Mouse (Mus musculus): Measurements from ENCODE around the gene Celf2.
"Not testable (repeated sequence)": the region's sequence is repeated elsewhere in the genome, so short reads cannot be mapped to it uniquely, and the experiment has no call there.

The Celf2 gene

DNA sequence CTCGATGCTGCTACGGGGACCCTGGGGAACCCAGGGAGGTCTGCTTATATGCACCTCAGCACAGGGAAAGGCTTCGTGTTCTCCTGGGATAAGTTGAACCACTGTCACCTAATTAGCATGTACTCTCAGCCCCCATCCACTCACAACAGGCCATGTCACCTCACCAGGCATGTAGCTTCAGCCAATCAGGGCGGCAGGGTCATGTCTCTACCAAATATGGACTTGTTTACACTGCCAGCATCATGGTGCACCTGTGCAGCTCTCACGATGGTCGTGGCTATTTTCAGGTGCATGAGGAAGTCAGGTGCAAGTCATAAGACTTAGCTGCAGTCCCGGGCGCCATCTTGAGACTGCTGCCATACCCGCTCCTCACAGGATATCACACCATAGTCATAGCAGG, at the start of gene Celf2:
Gene Celf2 (minus strand): TSS at position 101 of the 400 bp plus-strand sequence.
- not testable (repeated sequence) for DNase-seq (ENCODE audit: low read depth, low spot score)

GRCm38 (mm10) chr2:7555144-7555892, 46.0 kb upstream of the Celf2 start:
- no peak for DNase-seq (ENCODE audit: low read depth, low spot score)

GRCm38 (mm10) chr2:7554601-7555000, 45.2 kb upstream of the Celf2 start:
- no peak for DNase-seq (ENCODE audit: low read depth, low spot score)

GRCm38 (mm10) chr2:7552887-7553286, 43.5 kb upstream of the Celf2 start:
- DNase-seq (ENCODE audit: low read depth, low spot score): no peak

GRCm38 (mm10) chr2:7548886-7549285, 39.5 kb upstream of the Celf2 start:
- no peak for DNase-seq (ENCODE audit: low read depth, low spot score)

DNA sequence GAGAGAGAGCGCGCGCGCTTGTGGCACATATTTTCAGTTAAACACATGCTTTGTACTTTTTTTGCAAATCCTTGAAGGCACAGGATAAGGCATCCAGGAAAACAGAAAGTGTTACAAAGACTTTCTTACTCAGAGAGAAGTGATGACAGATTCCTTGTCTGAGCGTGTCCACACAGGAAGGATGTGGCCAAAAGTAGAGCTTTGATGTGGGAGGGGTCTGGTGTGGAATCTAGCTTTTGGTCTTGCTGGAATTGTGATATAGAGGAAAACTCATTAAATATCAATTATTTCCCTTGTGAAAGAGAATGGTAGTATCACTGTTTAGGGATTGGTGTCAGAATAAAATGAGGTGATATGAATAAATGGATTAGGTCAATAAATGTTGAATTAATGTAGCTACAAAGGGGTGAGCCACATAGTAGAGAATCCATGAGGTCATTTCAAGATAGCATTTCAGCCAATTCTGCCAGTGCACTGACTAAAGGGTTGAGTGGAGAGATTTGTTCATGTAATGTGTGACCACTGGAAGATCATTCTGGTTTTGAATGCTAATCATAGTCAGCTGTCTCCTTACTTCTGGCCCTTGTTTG, 25.3 kb upstream of the Celf2 start:
- DNase-seq (ENCODE audit: low read depth, low spot score): no peak

- DNase-seq (ENCODE audit: low read depth, low spot score): no peak
Measured at GRCm38 (mm10) chr2:7534195-7534594, 24.8 kb upstream of the Celf2 start.

- peak; percentile 49 for DNase-seq (ENCODE audit: low read depth, low spot score)
Measured at GRCm38 (mm10) chr2:7531185-7531960, 22.0 kb upstream of the Celf2 start.

DNA sequence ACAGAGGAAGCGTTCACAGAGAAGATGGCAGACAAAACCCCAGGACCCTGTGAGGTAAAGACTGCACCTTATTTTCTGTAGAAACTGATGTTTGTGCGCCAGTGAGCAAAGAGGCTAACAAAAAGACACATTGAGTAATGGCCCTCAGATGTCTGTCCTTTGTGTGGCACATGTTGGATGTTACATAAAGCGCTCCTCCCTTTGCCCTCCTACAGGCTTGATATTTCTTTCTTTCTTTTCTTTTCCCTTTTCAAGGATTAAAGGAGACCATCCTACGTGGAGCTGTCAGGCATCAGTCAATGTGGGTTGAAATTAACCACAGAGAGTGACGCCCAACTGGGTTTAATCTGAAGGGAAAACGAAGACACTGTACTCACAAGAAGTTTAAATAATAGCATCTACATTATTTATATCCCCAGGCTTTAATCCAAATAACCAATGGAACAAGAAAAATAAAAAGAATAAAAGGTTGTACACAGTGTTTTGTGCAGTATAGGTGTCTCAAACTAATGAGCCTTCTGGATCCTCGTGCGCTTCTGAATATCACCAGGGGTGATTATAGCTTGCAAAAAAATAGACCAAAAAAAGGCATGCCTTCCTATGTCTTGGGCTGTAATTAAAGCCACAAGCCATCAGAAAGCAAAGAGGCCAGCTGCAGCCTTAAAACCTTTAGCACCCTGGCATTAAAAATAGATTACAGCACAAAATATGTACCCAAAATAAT, 21.3 kb upstream of the Celf2 start:
- no peak for DNase-seq (ENCODE audit: low read depth, low spot score)

DNA sequence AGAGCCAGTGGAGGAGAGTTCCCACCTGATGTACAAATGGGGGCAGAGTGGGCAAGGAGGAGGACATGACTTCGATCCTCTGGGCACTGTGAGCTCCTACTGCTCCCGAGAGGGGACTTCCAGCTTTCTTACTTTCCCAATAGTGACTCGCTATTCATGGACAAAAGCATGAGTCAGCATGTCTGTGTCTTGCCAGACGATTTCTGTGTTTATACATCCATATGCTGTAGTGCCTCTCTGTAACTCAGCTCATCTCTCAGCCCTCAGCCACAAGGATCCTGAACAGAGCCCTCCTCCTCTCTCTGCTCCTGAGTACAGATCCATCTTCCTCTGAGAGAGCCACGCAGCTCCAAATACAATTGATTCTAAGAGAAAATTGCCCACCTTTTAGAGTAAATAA, 20.3 kb upstream of the Celf2 start:
- DNase-seq (ENCODE audit: low read depth, low spot score): no peak

GRCm38 (mm10) chr2:7526696-7527095, 17.3 kb upstream of the Celf2 start:
- DNase-seq (ENCODE audit: low read depth, low spot score): no peak

- DNase-seq (ENCODE audit: low read depth, low spot score): no peak
Measured at GRCm38 (mm10) chr2:7519473-7519872, 10.1 kb upstream of the Celf2 start.

- no peak for DNase-seq (ENCODE audit: low read depth, low spot score)
Measured at GRCm38 (mm10) chr2:7493420-7493819, 15.9 kb downstream of the Celf2 start.

- DNase-seq (ENCODE audit: low read depth, low spot score): no peak
Measured at GRCm38 (mm10) chr2:7484974-7485373, 24.4 kb downstream of the Celf2 start.

GRCm38 (mm10) chr2:7482062-7482461, 27.3 kb downstream of the Celf2 start:
- DNase-seq (ENCODE audit: low read depth, low spot score): no peak

GRCm38 (mm10) chr2:7460329-7461056, 48.9 kb downstream of the Celf2 start:
- DNase-seq (ENCODE audit: low read depth, low spot score): no peak

DNA sequence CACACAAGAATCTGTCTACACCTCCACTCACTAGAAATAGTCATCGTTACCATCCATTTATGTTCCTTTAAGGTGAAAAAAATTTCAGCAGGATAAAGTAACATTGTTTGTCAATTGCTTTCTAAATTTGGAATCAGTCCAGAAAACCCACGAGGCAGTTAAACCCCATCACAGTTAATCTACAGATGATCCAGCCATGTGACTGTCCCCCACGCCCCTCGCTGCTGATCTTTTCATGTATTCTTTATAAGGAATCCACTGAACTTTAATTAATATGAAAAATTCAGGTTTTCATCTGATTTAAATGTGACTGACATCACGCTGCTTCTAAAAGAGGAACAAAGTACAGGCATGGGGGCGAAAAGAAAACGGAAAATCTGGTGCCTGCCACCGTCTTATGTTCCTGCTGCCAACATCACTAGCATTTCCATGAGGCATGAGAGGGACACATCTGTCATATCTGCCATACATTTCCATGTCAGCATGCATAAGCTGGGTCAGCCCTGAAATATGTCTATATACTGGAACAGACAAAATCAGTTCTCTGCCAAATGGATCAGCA, 70.6 kb downstream of the Celf2 start:
- no peak for DNase-seq (ENCODE audit: low read depth, low spot score)

DNA sequence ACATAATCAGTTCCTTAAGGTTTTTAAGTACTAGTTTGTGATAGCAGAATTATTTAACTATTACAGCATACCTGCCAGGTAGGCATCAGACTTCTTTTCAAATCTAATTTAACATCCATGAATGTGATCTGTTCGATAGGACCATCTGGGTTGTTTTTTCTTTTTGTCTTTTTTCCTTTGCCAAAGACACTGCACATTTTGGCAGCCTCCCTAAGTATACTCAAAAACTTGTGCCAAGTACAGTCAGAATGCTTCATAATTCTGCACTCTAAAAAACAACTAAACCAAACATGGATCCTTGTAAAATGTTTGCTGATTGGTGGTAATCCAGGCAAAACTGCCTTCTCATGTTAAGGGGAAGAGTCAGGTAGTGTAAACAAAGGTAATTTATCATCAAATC, 82.9 kb downstream of the Celf2 start:
- DNase-seq (ENCODE audit: low read depth, low spot score): no peak

- no peak for DNase-seq (ENCODE audit: low read depth, low spot score)
Measured at GRCm38 (mm10) chr2:7400530-7400929, 108.8 kb downstream of the Celf2 start.

DNA sequence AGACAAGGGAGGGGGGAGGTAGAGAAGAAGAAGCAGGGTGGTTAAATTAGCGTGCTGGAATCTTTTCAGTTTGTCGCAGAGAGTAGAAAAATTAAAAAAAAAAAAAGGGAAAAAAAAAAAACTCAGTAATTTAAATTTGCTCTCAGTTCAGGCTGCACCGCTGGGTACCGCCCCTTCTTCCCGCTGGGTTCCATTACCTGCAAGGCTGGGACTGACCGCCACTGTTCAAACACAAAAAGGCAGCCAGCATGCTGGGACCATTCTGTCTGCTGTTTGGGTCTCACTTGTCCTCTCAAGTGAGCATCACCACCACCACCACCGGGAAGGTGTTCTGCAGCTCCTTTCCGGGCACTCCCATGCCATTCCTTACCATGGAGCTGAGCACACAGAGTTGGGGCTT, 113.4 kb downstream of the Celf2 start:
- no peak for DNase-seq (ENCODE audit: low read depth, low spot score)

DNA sequence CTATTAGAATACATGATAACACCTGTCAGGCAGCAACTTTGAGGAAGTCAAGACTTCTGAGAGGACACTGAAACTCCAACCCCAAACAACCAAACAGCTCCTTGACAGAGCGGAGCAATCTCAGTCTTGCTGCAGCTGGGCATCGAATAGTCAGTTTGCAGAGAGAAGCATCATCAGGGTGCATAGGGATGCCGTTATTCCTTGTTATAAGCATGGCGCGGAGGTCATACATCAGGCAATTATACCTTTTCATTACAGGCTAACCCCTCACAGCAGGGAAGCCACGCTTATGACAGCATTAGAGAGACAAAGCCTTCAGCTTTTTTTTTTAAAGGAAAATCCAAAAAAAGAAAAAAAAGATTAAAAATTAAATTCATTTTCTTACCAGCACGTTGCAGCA, 113.9 kb downstream of the Celf2 start:
- DNase-seq (ENCODE audit: low read depth, low spot score): no peak

All from forelimb bud, embryonic 11.5 days (tissue).